10 mouse cellular contexts compared by ENCODE assay signal in genomic region chr2:31442480-31443160, GRCm38 (mm10). TPM values are rescaled to one million over a fixed set of nuclear protein-coding genes. Genes with fewer than 3 reads are reported as not detected.
DNase-seq lines count a peak whose midpoint lies in the region; ATAC-seq and TF ChIP-seq lines count a peak whose summit lies in the region.
"Had no signal": no experiment of that assay in that cellular context is flagged by ENCODE, and none has a peak within 500 bp of the region (broad histone marks: within the 10 kb centered on the region; RNA-seq: fewer than 3 reads in every experiment).

No protein-coding gene starts in this region.

- H3K9me3 ChIP-seq in intestine, postnatal 0 days (ENCODE audit: control insufficient read depth) = no peaks in the 10 kb centered on the region

- H3K4me1 ChIP-seq in intestine, postnatal 0 days (replicated peaks; ENCODE audit: control insufficient read depth, insufficient read depth, low read length) = no peaks in the 10 kb centered on the region

- H3K4me3 ChIP-seq in intestine, postnatal 0 days (ENCODE audit: low read depth, low read length) = no peak overlapping the region
- H3K4me3 ChIP-seq: erythroblast, embryonic 14.5 days had no signal

- peak; percentile 61 to 73 for DNase-seq in adrenal gland, adult (ENCODE audit: inconsistent age in 2 of 2, low spot score in 1 of 2)
- DNase-seq in adrenal gland, postnatal 10 days = no peak
- peak; percentile 60 for DNase-seq in retina, postnatal 1 day
- DNase-seq in retina, embryonic 14.5 days (ENCODE audit: low spot score) = no peak
- DNase-seq in skeletal muscle tissue, adult 2 months (ENCODE audit: low read depth, low spot score) = peak; percentile 27
- no peak for DNase-seq in cerebellum, adult 11-12 months

- 54% methylated on average over 11 of the region's 11 CpGs for WGBS in intestine, postnatal 0 days

- peak; percentile 81 for ATAC-seq in intestine, postnatal 0 days
- no peak for ATAC-seq in CD4-positive, CD25-positive, alpha-beta regulatory T cell, adult 4 months

- TF ChIP-seq CTCF in intestine, postnatal 0 days (IDR thresholded peaks at IDR 0.05; ENCODE audit: low read depth) = no peak

- H3K27me3 ChIP-seq in intestine, postnatal 0 days (replicated peaks; ENCODE audit: control insufficient read depth, insufficient read depth, low read length) = no peaks in the 10 kb centered on the region

- H3K4me2 ChIP-seq in intestine, postnatal 0 days (replicated peaks; ENCODE audit: low read depth) = no peak overlapping the region

- no peak overlapping the region for H3K27ac ChIP-seq in intestine, postnatal 0 days (ENCODE audit: low read depth, low read length)
- H3K27ac ChIP-seq: macrophage had no signal

- H3K36me3 ChIP-seq in intestine, postnatal 0 days (ENCODE audit: control insufficient read depth, insufficient read depth) = no peaks in the 10 kb centered on the region

- 0 out of 2 replicates have a peak overlapping the region, but pooled peaks have one; percentile 11 for H3K9ac ChIP-seq in intestine, postnatal 0 days (ENCODE audit: low read depth, low read length)

RNA-seq across cellular contexts. Expression of gene Ass1, which starts 27.4 kb away (rescaled TPM):
- 100 to 1,000 TPM in 1 of 2 experiments, 10 to 100 TPM in 1; 61.2 to 175 TPM for total RNA-seq in adrenal gland, postnatal 10 days (2021)
- 492 and 545 TPM in 2 replicates for polyA plus RNA-seq in intestine, postnatal 0 days (2015; fragmentation: Nextera tagmentation; extraction: Ambion mirVana)
- 100 to 1,000 TPM; 415 to 537 TPM for polyA plus RNA-seq in CD4-positive, CD25-positive, alpha-beta regulatory T cell, adult 4 months (2017; shearing (Covaris generic))

Comparison
In these comparisons a context has a peak if more than half of its experiments do, and no peak if none do; other contexts are left out.
1. DNase-seq: peak in adrenal gland, adult (2 of 2), retina, postnatal 1 day (single experiment) and skeletal muscle tissue, adult 2 months (single experiment); none in adrenal gland, postnatal 10 days (single experiment), retina, embryonic 14.5 days (single experiment) and cerebellum, adult 11-12 months (single experiment).